Mouse (Mus musculus): ENCODE measurements around the gene Adamts9.

Gene Adamts9

GRCm38 (mm10) chr6:92860285-92860912 lies 82.9 kb downstream of the Adamts9 start:
- no peak for DNase-seq (ENCODE audit: low read depth, low spot score)

DNA sequence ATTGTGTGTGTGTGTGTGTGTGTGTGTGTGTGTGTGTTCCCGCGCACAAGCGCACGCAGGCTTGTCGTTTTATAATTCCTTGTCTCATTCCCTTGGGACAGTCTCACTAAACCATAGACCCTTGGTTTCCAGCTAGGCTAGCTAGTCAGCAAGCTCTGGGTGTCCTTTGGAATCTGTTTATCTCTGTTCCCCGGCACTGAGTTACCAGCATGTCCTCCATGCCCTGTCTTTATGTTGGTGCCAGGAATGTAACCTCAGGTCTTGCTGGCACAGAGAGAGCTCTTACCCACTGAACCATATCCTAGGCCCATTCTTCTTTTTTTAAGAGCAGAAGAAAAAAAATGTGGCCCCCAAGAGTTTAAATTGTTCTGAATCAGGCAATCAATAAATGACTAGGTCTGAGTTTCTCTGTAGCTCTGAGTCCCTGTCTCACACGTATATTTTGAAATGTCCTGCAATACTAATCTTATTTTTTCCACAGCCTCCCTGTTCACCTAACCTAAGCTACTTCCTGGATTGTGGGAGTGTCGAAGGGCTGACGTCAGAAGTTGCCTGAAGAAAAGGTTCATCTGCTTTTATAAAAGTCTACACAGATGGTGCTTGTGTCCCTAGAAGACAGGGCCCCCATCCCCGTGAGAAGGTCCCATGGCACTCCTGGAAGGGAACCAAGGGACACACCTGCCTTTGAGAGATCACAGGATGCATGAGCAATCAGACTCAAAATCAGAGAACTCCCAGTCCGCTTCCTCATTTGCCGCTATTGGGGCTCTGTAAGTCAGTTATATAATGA lies 84.4 kb downstream of the Adamts9 start:
- no peak for DNase-seq (ENCODE audit: low read depth, low spot score)

DNA sequence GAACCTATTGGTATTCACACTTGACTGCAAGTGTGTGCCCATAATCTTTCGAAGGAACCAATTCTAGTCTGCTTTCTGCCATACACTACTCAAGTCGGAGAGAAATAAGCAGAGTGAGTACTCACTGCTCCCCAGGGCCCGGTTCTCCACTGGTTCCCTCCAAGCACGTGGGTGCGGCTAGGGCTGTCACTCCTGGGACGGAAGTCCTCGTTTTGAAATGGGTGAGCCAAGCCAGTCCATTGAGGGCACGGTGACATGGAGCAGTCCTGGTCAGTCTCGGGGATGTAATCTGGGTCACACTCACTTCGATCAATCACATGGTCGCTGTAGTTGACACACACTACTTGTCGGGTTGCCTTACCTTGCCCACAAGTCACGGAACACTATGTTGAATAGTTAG lies 85.5 kb downstream of the Adamts9 start:
- DNase-seq (ENCODE audit: low read depth, low spot score) = no peak

GRCm38 (mm10) chr6:92854873-92855272 lies 88.4 kb downstream of the Adamts9 start:
- no peak for DNase-seq (ENCODE audit: low read depth, low spot score)

DNA sequence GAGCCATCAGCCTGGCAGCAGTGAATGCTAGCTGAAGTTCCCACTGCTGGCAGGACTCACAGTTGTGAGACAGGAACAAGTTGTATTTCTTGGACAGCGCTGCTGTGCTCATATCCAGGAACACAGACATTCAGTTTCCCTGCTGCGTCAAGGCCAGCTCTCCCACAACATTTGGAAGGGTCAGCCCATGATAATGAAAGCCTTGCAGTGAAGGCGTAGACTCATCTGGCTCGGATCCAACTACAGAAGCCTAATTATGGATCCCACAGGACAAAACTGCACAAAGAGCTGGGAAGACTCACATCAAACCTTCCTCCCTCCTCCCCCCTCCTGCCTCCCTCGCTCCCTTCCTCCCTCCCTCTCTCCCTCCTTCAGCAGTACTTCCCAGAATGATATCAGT lies 93.0 kb downstream of the Adamts9 start:
- DNase-seq (ENCODE audit: low read depth, low spot score) = no peak

- DNase-seq (ENCODE audit: low read depth, low spot score) = no peak
Observed at GRCm38 (mm10) chr6:92849208-92849607, 94.1 kb downstream of the Adamts9 start.

DNA sequence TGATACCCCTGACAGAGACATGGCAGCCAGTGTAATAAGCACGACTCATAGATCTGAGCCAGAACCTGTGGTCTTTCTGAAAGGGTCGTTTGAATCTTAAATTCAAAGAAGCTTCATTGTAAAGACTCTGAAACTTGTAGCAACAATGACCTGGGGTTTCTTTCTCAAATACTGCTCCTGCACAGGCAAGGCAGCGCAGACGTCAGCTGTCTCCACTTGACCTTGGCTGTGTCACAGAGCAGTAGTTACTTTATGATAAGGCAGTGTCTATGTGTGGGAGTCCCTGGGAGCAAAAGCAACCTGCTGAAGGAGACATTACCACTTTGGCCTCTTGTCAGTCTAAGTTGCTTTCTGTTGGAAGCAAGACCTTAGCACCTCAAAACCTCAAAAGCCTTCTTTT lies 96.7 kb downstream of the Adamts9 start:
- no peak for DNase-seq (ENCODE audit: low read depth, low spot score)

- no peak for DNase-seq (ENCODE audit: low read depth, low spot score)
Observed at GRCm38 (mm10) chr6:92845898-92846297, 97.4 kb downstream of the Adamts9 start.

DNA sequence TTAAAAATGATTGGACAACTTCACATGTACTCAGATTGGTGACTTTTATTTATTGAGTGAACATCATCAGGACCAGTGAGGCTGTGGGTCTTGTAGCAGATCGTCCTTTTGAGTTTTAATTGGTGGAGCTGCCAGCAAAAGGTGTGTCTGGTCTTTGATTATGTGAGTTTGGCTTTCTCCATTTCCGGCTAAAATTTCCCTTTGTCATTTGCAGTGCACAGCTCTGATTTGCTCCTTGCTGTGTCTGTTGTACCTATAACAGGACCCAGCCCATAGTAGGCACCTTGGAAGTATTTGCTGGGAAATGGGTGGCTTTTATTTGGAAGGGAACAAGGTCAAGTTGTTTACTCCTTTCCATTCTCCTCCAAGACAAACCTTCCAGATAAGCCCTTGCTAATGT lies 99.8 kb downstream of the Adamts9 start:
- no peak for DNase-seq (ENCODE audit: low read depth, low spot score)

DNA sequence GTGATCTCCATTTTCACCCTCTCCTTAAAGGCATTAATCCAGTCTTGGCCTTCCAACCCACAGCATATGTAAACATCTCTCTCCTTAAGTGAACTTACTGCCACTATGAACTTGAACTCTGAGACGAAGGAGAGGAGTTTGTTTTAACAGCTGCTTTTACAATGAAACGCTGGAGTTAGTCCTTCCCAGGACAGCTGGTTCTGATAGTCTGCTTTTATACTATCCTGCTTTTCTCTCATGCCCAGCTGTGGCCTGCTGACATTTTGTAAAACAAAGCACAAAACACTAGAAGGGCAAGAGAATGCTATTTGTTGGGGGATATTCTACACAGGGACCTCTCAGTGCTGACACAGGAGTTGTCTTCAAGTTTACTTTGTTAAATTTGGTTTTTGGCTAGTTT lies 101.3 kb downstream of the Adamts9 start:
- no peak for DNase-seq (ENCODE audit: low read depth, low spot score)

DNA sequence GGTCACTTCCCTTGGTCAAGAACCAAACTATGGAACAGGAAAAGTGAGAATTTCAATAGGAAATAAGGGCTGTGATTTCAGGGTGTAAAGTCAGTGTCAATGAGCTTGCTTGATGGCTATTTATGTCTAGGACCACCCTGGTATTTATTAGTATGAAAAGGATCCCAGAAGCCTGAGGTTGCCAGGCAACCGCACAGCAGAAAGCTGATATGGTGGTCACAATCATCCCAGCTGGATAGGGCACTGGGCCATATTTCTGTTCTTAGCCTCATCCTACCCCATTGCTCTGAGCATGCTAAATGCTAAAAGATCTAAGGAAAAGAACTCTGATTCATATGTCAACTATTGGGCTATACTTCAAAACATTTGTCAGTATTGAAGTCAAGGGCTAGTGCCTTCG lies 112.2 kb downstream of the Adamts9 start:
- no peak for DNase-seq (ENCODE audit: low read depth, low spot score)

- DNase-seq (ENCODE audit: low read depth, low spot score) = no peak
Observed at GRCm38 (mm10) chr6:92829148-92829547, 114.1 kb downstream of the Adamts9 start.

- DNase-seq (ENCODE audit: low read depth, low spot score) = no peak
Observed at GRCm38 (mm10) chr6:92827360-92827759, 115.9 kb downstream of the Adamts9 start.

DNA sequence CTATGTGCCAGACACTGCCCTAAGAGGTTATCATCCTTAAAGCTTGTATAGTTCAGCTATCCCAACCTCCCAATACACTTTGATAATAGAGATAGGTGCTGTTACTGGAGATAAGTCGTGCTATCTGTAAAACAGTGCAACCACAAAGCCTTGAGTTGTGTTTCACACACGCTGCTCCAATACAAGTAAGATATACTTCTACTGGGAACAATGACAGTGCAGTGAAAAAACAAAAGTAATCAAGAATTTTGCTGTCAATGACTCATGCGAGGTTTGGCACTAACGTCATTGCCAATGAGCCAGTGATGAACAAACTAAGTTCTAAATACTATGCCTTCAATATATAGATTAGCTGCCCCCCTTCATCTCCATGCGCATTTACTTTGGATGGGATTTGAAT lies 116.7 kb downstream of the Adamts9 start:
- no peak for DNase-seq (ENCODE audit: low read depth, low spot score)

- DNase-seq (ENCODE audit: low read depth, low spot score) = no peak
Observed at GRCm38 (mm10) chr6:92823991-92824390, 119.3 kb downstream of the Adamts9 start.

DNA sequence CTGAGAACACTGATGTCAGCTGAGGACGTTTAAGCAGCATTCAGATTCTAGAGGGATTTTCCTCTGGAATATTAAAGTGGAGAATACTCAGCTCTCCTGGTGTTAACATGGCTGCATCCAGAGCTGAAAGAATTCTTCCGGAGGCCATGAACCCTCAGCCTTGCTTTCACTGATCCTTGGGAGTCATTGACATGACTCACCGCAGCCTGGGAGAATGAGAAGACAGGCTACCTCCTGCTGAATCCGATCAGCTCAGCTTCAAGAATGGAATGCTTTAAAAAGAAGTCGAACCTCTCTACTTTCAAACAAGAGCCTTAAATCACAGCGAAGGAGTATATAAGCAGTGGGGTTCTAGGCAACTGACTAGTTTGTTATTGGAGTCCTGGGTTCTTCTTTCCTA lies 121.3 kb downstream of the Adamts9 start:
- no peak for DNase-seq (ENCODE audit: low read depth, low spot score)

GRCm38 (mm10) chr6:92821606-92822005 lies 121.7 kb downstream of the Adamts9 start:
- DNase-seq (ENCODE audit: low read depth, low spot score) = no peak

- no peak for DNase-seq (ENCODE audit: low read depth, low spot score)
Observed at GRCm38 (mm10) chr6:92817661-92818060, 125.6 kb downstream of the Adamts9 start.

DNA sequence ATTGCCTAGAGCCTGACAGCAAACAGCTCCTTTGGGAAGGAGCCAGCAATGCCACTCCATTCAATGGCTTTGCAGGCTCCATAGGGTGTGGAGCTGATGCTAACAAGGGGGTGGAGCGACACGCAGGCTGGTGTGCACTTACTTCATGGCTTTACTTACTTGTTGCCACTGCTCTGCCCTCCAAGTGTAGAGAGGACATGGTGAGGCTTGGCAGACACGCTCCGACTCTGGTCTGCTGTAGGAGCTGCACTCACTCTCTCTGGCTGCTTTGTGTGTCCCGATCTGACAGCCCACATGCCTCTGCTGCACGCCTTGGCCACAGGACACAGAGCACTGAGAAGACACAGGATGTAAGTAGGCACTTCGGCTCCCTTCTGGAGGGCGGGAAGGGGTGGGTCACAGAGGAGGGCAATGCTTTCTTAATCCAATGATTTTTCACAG lies 127.0 kb downstream of the Adamts9 start, which contains the start of gene A730049H05Rik:
A730049H05Rik (plus strand) TSS at position 168 of the 441 bp plus-strand sequence.
- no peak for DNase-seq (ENCODE audit: low read depth, low spot score)

GRCm38 (mm10) chr6:92812702-92813370 lies 130.5 kb downstream of the Adamts9 start:
- DNase-seq (ENCODE audit: low read depth, low spot score) = no peak

DNA sequence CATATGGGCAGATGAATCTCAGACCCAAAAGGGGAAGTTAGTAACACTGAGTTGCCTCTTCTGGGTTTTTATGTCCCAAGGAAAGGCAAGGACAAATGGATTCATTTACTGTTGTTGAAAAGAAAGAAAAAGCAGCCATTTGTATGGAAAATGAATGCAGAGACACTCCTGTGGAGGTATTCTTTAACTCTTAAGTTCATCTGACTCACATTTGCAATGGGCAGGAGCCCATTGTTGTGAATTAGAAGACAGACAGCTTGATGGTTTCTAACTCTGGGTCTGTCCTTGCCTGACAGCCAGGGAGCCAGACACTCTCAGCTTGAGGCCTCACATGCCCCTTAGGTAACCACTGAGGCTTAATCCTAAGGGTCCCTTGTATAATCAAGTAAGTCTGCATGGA lies 131.7 kb downstream of the Adamts9 start:
- no peak for DNase-seq (ENCODE audit: low read depth, low spot score)

- DNase-seq (ENCODE audit: low read depth, low spot score) = no peak
Observed at GRCm38 (mm10) chr6:92810628-92811027, 132.7 kb downstream of the Adamts9 start.

GRCm38 (mm10) chr6:92809818-92810217 lies 133.5 kb downstream of the Adamts9 start:
- no peak for DNase-seq (ENCODE audit: low read depth, low spot score)
